Mouse (Mus musculus) left cerebral cortex, adult 2 months (tissue): Measurements from ENCODE around the gene Rab39. TPM values are rescaled to one million over a fixed set of nuclear protein-coding genes. Genes with fewer than 3 reads are reported as not detected.

ENCODE experiments used
- DNase-seq, 2 experiments: peaks; one replicate each; pipeline ENCODE4 v3.0.0; 2021 to 2022; ENCODE audit warnings: low spot score in 2 of 2, mixed read lengths in 1 of 2; ENCODE audit errors: extremely low spot score in 1 of 2
- H3K27ac ChIP-seq: fragments of 200-600 bp; 2 replicates; pipeline ENCODE4 v1.8.1; 2022
- H3K4me3 ChIP-seq: fragments of 200-600 bp; 2 replicates; pipeline ENCODE4 v1.8.1; 2022
- CTCF ChIP-seq: fragments of 200-600 bp; IDR thresholded peaks from 2 replicates; pipeline ENCODE4 v1.8.1; 2022; ENCODE audit warnings: antibody characterized with exemption, mild to moderate bottlenecking, moderate library complexity
- intact Hi-C: fragments of 180-260 bp; cut with DNase I; formaldehyde crosslinking; loops from one replicate; pipeline ENCODE4 v1.15.1; 2025
- total RNA-seq, 2 experiments: library from RNA; stranded (reverse); gene quantifications; 2 replicates each; pipeline ENCODE4 v1.2.3; 2021

Gene Rab39
- total RNA-seq, 2 experiments from 2014 or later = 1.8 TPM

GRCm38 (mm10) chr9:53676921-53677320 lies 29.1 kb downstream of the Rab39 start:
- TF ChIP-seq CTCF = no peak
- Histone ChIP-seq H3K4me3 (no peak overlapping the region), H3K27ac (no peak overlapping the region)
- intact Hi-C loops = loop anchor here (10.0 kb wide), 1 partner anchor 308 kb away; no protein-coding TSS in a partner anchor
- DNase-seq = no peak

GRCm38 (mm10) chr9:53673571-53673970 lies 32.5 kb downstream of the Rab39 start:
- peak; percentile 87 for TF ChIP-seq CTCF
- peak; percentile 72 to 79 for DNase-seq
- Histone ChIP-seq H3K27ac (no peak overlapping the region), H3K4me3 (no peak overlapping the region)
- intact Hi-C loops = loop anchor here (5.0 to 10.0 kb wide), 2 partner anchors 149 to 311 kb away; no protein-coding TSS in a partner anchor

GRCm38 (mm10) chr9:53669680-53670219 lies 36.3 kb downstream of the Rab39 start, which contains the start of gene Cul5:
TSS of gene Cul5 (minus strand) at chr9:53670014.
- no peak for DNase-seq
- Histone ChIP-seq H3K4me3 (no peak within 1 kb of the TSS), H3K27ac (no peak within 1 kb of the TSS)
- peak; percentile 37 for TF ChIP-seq CTCF
- intact Hi-C loops = loop anchor here (5.0 to 10.0 kb wide), 3 partner anchors 153 to 1622 kb away; partner anchors contain the start of gene Rdx

GRCm38 (mm10) chr9:53667020-53667669 lies 38.9 kb downstream of the Rab39 start:
- peak; percentile 93 for DNase-seq
- Histone ChIP-seq H3K4me3 (peak overlapping the region; percentile 98), H3K27ac (peak overlapping the region; percentile 99)
- no peak; the same call in none of the 2 replicates for TF ChIP-seq CTCF
- intact Hi-C loops = loop anchor here (1.0 to 5.0 kb wide), 2 partner anchors 37 to 1620 kb away; partner anchors contain the start of gene Rdx

DNA sequence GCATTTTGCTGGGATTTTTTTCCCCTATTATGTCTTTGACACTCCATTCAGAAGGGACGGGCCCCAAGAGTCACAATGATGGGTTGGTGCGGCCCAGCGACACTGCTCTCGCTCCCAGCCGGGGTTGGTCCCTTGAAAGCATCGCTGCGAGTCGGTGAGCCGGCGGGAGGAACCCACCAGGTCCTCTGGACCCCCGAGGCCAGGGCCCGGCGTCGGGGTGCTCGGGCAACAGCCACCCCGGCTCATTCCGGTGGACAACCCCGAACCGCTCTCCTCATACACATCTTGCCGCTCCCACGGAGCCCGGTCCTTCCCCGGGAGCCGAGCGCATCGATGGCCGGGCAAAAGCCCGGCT lies 39.4 kb downstream of the Rab39 start:
- intact Hi-C loops = loop anchor here (1.0 to 5.0 kb wide), 2 partner anchors 38 to 1619 kb away; partner anchors contain the start of gene Rdx
- TF ChIP-seq CTCF = no peak
- H3K4me3 ChIP-seq = peak overlapping the region; percentile 98
- no peak for DNase-seq
- H3K27ac ChIP-seq = peak overlapping the region; percentile 99

DNA sequence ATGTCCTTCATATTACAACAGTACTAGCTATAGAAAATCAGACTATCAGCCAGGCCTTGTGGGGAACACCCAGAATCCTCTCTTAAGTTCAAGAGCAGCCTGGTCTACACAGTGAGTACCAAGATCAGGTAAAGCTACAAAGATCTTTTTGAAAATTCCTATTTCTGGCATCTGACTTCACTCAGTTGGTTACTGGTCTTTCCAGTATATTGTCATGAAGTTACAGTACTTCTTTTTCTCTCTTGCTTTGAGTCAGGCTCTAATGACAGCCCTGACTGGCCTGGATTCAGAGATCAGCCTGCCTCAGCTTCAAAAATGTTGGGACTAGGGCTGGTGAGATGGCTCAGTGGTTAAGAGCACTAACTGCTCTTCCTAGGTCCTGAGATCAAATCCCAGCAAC lies 40.6 kb downstream of the Rab39 start:
- intact Hi-C loops = loop anchor here (5.0 kb wide), 1 partner anchor 1618 kb away; the partner anchor contains the start of gene Rdx
- DNase-seq = no peak
- H3K4me3 ChIP-seq = no peak overlapping the region
- H3K27ac ChIP-seq = no peak overlapping the region
- TF ChIP-seq CTCF = no peak

- intact Hi-C loops = loop anchor here (5.0 kb wide), 1 partner anchor 1618 kb away; the partner anchor contains the start of gene Rdx
- no peak overlapping the region for H3K4me3 ChIP-seq
- no peak overlapping the region for H3K27ac ChIP-seq
- no peak for TF ChIP-seq CTCF
- DNase-seq = no peak
Measured at GRCm38 (mm10) chr9:53664819-53665218, 41.2 kb downstream of the Rab39 start.

DNA sequence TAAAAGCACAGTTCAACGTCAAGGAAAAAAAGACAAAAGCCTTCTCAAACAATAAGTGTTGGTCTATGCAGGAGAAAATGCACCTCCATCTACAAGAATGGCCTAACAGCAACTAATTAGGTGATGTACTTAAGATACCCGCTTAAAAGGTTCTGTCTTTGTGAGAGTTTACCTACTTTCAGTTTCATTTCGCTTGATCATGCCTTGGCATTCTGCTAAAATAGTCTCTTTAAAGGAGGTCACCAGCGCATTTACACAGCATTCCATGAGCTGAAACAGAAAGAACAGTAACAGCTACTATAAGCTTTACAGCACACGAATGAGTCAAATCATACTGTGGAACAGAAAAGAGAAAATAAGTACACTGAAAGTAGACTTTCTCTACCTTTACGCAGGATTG lies 71.2 kb downstream of the Rab39 start:
- Histone ChIP-seq H3K4me3 (no peak overlapping the region), H3K27ac (no peak overlapping the region)
- TF ChIP-seq CTCF = no peak
- DNase-seq = no peak
- intact Hi-C loops = no loop called here

Other genes with a start within 250 kb of the Rab39 start
- 10 to 100 TPM; 16.8 to 20.2 TPM for gene Atm, start 169.5 kb downstream of the Rab39 start, total RNA-seq
- gene Npat, start 169.2 kb downstream of the Rab39 start, total RNA-seq = 10 to 100 TPM; 17.8 to 20.0 TPM
- 10 to 100 TPM; 59.6 to 60.6 TPM for gene Acat1, start 95.8 kb downstream of the Rab39 start, total RNA-seq
- gene Cul5, start 36.2 kb downstream of the Rab39 start, total RNA-seq = 10 to 100 TPM; 53.3 to 54.2 TPM
- 1 to 10 TPM; 2.8 to 3.1 TPM for gene Slc35f2, start 65.3 kb upstream of the Rab39 start, total RNA-seq
- not detected for gene Sln, start 143.9 kb upstream of the Rab39 start, total RNA-seq